Mouse (Mus musculus): Measurements from ENCODE around the gene Cd83. TPM values are rescaled to one million over a fixed set of nuclear protein-coding genes. Genes with fewer than 3 reads are reported as not detected.
A peak's percentile ranks its signal among the peaks of the same experiment; 100 is the strongest.

Cd83 gene
- total RNA-seq (2021) = 2.5 and 4.8 TPM in 2 replicates
- long read RNA-seq, experiment 1, transcript Cd83-201 (5 exons, 2,477 nt) = major isoform, 19 of 25 reads
- long read RNA-seq, experiment 1, partial matches to known transcripts = 0 of 25 reads
- long read RNA-seq, experiment 1, other reads (novel, unspliced or antisense) = 5 of 25 reads
- long read RNA-seq, experiment 2, transcript Cd83-201 (5 exons, 2,477 nt) = major isoform, 8 of 10 reads
- long read RNA-seq, experiment 2, partial matches to known transcripts = 0 of 10 reads
- long read RNA-seq, experiment 2, other reads (novel, unspliced or antisense) = 1 of 10 reads

DNA sequence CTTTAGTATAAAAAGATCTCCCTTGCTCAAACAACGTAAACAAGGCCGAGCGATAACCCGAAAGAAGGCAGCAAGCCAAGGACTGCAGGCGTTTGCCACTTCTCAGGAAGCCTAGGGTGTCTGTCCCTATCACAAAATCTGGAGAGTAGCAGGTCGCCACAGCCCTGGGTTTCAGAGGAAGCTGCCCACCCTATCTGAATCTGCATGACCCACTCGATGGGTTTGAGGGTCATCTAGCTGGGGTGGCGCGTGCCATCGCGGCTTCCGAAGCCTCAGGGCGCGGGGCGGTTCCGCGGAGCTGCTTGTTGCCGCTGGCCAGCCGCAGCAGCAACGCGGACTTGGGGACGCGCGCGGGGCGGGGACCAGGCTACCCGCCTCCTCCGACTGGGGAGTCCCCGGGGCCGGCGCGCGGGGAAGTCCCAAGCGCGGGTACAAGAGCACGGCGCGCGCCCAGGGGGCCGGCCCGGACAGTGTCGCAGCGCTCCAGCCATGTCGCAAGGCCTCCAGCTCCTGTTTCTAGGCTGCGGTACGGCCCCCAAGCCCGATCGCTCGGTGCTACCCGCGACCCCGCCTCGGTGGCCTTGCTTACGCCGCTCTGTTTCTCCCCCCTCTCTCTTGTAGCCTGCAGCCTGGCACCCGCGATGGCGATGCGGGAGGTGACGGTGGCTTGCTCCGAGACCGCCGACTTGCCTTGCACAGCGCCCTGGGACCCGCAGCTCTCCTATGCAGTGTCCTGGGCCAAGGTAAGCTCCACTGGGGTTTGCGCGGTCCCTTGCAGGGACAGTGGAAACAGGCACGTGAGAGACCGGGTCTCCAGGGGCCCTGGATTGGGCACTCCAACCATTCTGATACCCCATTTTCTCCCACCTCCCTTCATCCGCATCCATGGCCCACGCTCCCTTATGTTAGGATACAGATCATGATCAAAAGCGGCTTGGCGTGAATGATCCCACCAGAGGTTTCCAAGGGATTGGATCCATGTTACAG is at the start of gene Cd83:
Gene Cd83, plus strand, starts transcription at position 51 of the 987 bp plus-strand sequence.
- DNase-seq = peak; percentile 91

DNA sequence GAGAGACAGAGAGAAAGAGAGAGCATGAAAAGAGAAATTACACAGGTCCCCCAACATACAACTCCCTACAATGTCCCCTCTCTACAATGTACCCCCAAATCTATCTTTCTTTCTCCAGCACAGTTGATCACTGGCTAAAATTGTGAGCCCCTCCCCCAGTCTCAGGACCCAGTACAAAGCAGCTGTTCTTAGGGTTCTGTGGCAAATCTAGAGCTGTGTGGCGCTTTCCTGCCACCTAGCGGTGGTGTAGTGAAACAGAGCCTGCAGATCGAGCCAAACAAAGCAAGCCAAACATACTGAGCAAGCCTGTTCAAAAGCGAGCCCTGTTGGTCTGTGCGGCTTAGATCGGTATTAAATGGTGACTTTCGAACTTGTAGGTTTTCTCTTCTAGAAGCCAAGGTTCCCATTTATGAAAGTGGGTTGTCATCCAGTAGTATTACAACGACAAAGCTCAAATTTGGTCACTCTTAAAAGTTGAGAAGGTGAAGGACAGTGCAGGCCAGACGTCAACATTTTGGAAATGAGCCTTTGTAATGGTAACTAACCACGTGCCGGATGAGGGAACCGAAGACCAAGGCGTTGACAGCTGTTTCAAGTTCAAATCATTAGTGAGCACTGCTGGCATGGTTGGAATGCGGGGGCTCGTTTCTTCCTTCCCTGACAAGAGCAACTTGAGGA is 44.8 kb upstream of the Cd83 start:
- DNase-seq = peak; percentile 84

DNA sequence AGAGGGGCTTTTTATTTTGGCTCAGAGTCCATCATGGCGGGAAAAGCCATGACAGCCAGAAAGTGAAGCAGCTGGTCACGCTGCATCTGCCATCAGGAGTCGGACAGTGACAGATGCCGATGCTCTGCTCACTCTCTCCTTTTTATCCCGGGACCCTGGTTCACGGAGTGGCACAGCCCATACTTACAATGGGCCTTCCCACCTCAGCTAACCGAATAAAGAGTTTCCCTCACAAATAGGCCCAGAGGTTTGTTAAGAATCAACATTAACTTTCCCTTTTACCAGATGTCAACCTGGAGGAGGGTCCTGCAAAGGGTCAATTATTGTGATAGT is 44.3 kb upstream of the Cd83 start:
- no peak for DNase-seq

DNA sequence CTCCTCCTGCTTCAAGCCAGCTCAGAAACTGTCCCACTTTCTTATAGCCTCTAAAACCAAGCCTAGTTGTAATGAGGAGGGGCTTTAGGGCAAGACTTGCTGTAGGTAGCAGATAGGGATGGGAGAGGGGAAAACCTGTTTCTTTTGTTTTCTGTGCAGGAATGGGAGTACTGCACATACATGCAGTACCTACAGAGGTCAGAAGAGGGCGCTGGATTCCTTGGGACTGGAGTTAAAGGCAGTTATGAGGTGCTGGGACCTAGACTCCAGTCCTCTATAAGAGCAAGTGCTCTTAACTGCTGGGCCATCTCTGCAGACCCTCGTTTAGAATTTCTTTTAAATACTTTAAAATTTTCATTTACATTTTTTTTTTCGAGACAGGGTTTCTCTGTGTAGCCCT is 41.9 kb upstream of the Cd83 start:
- DNase-seq = no peak

DNA sequence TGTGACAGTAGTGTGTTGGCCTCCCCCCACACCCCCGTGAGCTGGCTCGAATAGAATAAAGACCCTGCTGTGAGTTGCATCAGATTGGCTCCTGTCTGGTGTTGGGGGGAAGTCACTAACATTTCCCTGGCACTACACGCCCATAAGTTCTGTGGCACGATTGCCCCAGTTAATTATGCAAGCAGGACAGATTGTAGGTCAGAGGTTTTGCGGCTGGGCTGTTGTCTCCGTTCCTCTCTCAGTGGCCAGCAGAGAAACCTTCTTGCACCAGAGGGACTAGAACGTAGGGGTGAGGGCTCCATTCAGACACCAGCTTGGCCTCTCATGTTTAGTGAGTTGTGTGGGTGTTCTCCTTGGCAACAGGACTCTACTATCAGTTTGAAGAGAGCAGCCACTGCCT is 40.3 kb upstream of the Cd83 start:
- peak; percentile 19 for DNase-seq

DNA sequence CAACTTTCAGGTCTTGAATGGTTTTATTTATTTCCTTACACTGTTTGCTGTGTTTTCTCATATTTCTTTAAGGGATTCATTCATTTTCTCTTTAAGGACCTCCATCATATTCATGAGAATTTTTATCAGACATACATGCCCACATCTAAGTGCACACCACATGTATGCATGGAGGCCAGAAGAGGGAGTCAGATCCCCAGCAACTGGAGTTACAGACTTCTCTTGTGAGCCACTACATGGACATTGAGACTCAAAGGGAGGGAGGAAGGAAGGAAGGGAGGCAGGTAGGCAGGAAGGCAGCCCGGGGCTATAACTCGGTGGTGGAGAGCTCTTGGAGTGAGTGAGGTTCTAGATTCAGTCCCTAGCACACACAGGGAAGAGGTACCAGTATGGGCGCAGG is 34.3 kb upstream of the Cd83 start:
- no peak for DNase-seq

DNA sequence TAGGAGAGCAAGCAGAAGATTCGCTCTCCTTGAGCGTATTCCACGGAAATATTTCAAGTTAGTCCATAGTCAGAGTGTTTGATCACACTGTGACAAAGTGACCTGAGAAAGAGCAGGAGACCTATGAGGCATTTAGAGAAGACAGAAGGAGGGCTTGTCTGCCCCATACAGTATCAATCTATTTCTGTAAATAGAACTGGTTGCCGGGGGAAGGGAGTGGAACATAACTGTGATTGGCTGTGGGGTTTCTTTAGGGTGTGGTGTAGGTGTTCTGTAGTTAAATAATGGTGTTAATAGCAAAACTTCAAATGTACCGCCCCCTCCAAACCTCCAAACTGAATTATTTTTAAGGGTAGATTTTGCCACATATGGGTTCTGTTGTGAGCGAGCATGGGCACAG is 33.6 kb upstream of the Cd83 start:
- no peak for DNase-seq

DNA sequence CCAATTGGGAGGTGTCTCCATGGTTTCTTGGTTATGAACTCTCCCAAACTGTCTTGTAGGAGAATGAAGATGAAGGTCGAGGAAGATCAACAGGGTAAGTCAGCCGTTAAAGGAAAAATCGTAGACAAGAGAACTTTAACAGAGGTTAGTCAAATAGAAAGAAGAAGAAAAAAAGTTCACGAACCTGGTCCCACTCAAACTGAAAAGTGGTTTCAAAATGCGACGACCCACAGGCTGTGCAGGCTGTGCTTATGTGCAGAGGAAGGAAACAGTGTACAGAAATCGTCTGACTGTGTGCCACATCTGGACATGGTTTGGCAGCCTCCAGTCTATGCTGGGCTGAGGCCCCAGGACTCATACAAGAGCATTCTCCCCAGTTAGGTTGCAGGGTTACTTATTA is 32.2 kb upstream of the Cd83 start:
- no peak for DNase-seq

DNA sequence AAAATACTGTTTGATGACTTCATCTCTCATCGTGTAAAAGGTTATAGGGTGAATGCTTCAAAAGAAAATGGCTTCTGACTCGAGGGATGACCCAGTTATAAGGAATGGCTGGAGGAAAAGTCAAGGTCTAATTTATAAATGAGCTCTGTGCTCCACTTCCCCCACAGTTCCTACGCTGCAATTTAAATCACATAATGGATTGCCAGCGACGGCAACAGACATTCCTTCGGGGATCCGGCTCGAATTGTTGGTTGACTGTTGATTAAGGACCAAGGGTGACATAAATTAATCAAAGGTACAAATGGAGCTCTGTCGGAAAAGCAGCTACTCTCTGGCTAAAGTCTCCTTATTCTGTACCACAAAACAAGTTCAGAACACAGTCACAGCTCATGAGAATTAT is 30.9 kb upstream of the Cd83 start:
- no peak for DNase-seq

DNA sequence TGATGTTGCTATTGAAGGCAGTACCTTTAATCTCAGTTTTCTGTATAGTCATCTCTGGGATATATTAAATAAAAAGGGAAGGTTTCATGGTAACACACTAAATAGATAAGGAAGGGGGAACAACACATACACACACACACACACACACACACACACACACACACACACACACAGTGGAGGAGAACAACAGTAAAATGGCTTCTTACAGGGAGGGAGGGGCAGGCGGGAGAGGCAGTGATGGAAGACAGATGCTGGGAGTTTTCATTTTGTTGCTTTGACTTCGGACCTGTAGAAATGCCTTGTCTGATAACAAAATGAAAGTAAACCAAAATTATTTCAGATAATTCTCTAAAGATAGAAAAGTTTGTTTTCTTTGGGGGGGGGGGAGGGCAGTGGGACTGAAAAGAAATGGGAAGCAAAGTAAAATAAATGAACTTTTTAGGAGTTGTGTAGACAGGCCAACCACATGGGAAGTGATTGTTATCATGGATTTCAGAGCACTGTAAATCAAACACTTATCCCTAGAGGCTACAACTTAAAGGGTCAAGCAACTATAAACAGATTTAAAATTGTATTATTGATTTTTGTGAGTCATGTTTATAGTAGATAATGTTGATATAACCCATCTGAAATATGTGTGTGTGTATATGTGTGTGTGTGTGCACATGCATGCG is 30.0 kb upstream of the Cd83 start:
- DNase-seq = no peak

DNA sequence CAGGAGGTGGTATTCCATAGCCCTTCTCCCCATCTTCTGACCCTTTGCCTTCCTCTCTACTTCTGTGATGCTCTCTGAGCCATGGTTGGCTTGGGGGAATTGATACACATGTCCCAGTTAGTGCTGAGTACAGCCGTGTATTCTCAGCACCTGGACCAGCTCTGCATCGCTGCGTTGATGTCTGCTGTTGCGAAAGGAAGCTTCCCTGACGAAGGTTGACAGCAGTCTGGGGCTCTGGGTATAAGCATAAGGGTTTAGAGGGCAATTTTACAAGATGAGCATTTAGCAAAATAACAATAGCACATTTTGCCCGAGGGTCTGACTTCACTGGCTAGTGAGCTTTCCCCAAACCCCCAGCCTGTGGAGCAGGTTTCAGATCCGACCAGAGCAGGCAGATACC is 29.0 kb upstream of the Cd83 start:
- no peak for DNase-seq

DNA sequence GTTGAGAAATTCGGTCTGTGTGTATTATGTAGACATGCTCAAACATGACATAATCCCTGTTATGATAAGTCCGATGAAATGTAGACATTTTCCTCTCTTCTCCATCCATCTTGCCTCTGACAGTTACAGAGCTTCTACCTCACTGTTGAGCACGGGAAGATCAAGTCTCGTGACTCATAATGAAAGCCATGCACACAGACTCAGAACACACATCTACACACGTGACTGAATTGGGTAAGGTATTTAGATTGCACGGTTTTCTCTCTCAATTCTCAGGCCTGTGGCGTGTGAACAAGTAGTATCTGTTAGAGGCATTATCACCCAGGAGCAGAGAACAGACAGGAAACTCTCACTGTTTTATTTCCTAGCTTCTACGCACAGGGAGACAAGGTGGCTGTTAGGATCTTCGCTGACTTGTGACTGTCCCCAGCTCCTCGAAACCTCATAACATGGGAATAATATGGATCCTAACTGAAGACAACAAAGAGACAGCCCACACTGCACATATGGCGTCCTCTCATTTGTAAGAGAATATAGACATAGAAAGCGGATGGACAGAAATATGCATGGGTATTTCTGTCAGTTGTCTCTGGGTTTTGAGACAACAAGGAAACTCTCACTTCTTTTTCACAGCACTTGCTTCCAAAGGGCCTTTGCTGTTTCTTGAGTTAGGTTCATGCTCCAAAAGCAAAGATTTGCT is 23.3 kb upstream of the Cd83 start:
- DNase-seq = no peak

DNA sequence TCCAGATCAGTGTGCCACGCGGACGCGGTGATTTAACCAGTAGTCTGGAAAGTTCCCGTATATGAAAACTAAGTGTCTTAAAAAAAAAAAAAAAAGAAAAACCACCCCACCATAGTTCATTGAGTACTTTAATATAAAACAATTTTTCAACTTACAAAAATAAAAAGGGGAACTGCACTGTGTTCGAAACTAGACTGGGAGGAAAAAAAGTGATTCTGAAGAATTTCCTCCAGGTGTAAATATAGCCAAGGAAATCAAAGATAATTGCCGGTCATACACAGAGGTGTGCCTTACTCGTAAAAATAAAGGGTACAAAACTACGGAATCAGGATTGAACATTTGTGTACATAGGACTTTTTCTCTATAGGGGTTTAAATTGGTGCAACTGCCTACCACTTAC is 21.7 kb upstream of the Cd83 start:
- DNase-seq = no peak

DNA sequence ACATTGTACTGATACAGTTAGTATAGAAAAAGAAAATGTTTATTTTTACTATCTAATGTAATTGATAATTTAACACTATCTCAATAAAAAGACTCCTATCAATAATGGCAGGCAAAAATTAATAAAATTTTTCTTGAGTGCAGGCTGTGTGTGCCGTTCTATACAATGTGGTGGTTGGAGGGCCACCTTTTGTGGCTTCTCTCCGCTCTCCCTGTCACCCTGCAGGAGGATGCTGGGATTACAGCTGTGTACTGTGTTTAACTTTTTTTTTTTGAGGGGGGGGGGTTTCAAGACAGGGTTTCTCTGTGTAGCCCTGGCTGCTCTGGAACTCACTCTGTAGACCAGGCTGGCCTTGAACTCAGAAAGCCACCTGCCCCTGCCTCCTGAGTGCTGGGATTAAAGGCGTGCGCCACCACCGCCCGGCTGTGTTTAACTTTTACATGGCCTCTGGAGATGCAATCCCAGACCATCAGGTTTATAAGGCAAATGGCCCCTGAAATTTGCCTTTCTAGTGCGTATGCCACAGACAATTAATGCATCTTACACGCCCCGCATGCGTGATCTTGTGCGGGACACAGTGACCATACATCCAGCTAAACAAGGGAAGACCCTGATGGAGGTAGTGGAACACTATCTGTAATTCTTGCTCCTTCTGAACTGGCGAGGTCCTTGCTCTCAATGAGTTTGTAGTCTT is 21.1 kb upstream of the Cd83 start:
- DNase-seq = no peak

DNA sequence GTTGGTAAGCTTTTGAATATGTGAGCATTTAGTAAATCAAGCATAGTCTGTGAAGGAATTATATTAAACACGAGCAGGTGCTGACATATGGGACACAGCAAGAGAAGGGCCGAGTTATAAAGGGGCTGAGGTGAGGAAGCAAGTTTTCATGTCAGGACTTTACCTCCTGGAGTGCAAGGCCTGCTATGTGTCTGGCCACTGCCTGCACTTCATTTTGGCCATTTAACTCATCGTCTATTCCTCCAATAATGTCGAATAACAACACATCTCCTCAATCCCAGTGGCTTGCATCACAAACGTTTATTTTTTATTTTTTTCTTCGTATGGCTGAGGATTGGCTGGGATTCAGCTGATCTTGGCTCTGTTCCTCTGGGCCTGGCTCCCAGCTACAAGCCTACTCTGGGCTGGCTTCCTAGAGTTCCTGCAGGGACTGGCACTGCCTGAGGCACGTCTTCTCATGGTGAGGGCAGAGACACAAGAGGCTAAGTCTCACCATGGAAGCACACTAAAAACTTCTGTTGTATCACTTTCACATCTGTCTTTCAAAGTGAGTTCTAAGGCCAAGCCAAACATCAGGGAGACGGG is 20.5 kb upstream of the Cd83 start:
- DNase-seq = peak; percentile 64

DNA sequence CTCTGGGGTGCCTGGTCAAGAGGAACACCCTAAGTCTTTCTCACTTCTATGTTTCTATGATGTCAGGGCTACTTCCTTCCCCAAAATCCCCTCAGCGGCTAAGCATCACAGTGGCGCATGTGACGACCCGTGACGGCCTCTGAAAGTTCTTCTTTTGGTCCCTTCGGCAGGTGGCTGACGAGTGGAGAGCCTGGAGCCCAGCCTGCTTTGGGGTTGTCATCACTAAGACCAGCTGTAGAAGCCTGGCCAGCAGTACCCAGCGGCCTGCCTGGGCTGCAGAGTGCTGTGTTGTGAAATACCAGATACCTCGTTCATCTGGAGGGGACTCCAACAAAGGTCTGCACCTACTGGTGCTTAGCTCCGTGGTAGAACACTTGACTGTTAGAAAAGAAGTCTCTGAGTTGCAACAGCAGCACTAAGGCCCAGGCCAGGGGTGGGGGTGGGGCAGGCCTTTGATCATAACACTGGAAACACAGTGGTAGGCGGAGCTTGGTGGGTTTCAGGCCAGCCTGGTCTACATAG is 19.2 kb upstream of the Cd83 start:
- DNase-seq = peak; percentile 19

DNA sequence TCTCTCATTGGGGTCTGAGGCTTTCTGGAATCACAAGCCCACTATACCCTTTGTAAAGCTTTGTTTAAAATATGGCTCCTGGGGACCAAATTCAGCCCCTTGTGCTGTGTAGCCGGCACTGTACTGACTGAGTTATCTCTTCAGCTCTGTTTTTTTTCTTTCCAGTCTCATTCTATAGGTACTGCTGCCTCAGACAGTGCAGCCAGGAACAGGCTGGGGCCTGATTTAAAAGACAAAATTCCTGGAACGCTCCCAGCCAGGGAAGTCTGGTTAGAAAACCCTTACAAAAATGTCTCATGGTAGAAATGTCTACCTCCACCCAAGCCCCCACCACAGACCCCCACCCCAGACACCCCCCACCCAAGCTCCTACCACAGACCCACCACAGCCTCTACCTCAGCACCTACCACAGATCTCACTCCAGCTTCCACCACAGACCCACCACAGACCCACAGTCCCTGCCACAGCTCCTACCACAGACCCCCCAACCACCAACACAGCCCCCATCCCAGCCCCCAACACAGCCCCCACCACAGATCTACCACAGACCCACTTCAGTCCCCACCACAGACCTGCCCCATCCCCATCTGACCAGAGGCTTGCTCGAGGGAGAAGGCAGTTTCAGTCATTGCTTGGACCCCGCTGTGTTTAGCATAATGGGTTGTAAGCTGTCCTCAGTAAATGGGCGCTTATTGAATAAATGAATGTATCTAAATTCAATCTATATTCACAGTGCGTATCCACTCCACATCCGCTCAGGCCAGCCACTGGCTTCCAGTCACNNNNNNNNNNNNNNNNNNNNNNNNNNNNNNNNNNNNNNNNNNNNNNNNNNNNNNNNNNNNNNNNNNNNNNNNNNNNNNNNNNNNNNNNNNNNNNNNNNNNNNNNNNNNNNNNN is 17.5 kb upstream of the Cd83 start:
- DNase-seq = no peak

DNA sequence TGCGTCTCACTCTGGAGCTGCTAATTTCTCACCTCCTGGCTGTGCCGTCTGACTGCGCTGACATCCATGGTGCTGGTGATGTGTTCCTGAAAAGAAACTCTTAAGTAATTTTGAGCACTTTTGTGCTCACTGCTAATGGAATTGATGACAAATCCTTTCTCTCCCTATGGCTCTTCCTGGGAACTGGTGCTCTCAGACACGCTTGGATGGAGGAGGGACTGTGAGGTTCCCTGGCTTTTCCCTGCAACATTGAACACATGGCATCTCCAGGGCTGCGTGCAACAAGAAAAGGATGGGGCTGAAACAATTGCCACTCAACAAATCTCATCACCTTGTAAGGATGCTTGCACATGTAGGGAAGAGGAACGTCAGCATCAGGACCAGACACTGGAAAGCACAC is 11.6 kb upstream of the Cd83 start:
- DNase-seq = no peak

DNA sequence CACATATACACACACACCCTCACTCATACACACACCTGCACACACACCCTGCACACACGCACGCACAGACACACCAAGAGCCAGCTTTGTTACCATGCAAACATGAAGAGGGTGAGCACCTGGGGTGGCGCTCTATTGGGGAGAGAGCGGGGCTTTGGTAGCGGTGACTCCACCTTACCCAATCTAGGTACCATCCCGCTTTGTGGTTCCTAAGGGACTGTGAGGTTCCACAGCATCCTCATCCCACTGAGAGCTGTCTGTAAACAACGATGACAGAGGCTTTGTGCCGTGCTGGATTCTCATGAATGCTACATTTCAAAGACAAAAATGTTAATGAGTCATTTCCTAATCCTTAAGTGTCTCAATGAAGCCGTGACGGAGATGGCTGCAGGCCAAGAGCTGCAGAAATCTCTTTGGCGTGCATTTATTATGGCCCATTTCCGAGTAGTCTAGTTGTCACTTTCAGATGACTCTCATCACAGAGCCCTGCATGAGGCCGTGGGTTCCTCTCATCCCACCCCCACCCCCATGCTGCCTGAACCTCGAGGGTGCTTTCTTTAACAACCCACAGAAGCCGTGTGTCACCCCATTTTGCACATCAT is 10.5 kb upstream of the Cd83 start:
- peak; percentile 77 for DNase-seq
